Mouse (Mus musculus) G1E (cell line): ENCODE results near the gene Sf3b4.

Experiments
- CTCF ChIP-seq: IDR thresholded peaks from 2 replicates; pipeline ENCODE4 v1.5.1; 2012; ENCODE audit warnings: low read depth, low read length, inconsistent platforms, mixed read lengths
- GATA1 ChIP-seq: IDR thresholded peaks from 2 replicates; pipeline ENCODE4 v1.6.1; 2012; ENCODE audit warnings: borderline replicate concordance, low read length, inconsistent platforms, mixed read lengths
- GATA2 ChIP-seq: IDR thresholded peaks from 2 replicates; pipeline ENCODE4 v1.6.1; 2012; ENCODE audit warnings: low read depth, low read length, inconsistent platforms, borderline replicate concordance
- POLR2AphosphoS5 ChIP-seq: IDR thresholded peaks from 2 replicates; pipeline ENCODE4 v1.6.1; 2012; ENCODE audit warnings: low read depth, low read length, inconsistent platforms; ENCODE audit not compliant: insufficient replicate concordance
- TAL1 ChIP-seq: conservative IDR thresholded peaks from 2 replicates; pipeline ENCODE4 v1.6.1; 2012; ENCODE audit warnings: low read depth, low read length, inconsistent platforms, mixed read lengths

DNA sequence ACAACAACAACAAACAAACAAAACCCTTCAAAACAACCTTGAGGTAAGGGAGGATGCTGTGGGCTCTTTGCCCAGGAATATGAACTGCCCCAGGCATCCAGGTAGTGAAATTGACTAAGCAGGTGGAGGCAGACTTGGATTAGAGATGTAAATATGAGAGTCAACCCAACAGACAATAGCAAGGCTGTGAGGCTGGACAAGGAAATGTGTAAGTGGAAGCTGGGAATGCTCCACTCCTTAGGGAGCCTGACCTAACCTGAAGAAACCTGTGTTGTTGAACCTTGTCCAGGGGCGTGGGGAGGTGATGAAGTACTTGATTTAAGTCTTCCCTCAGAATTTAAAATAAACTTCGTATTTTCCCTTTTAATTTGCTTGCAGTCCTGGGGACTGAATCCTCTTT lies 6.8 kb downstream of the Sf3b4 start:
- TF ChIP-seq CTCF (no peak), GATA1 (no peak), TAL1 (no peak), POLR2AphosphoS5 (no peak), GATA2 (no peak)
